Mouse (Mus musculus): ENCODE measurements at regions not wholly inside any gene's neighbourhood (a gene's known extent, or its start where the extent isn't known, plus 50 kb on each side); places are given as distances from the start of the nearest gene placed in this dataset.
A peak's percentile ranks its signal among the peaks of the same experiment; 100 is the strongest.

DNA sequence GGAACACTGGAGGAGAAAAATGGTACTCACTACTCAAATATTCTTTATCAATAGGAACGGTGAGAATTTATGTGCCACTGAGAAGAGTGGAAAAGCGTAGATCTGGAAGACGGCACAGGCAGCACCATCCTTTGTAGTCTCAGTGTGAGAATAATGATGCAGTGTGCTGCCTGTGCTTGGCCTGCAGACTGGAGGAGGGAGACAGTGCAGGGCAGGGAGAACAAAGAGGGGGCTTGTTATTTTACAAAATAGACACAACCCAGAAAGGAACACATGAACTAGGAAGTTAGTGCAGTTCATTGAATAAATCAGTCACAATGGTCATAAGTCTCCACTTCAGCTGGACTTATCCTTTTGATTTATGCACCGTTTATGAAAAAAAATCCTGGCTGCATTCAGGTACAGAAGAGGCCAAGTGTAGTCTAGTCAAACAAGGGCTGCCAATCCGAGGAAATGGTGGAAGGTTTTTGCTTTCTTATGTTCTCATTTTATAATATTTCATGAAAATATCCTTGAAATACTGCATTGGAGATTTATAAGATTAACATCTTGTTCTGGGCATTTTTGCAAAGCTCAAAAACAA is 190.0 kb upstream of the Meox2 start:
- Histone ChIP-seq H3K36me3 (ENCODE audit: control insufficient read depth, insufficient read depth) (no peaks in the 10 kb centered on the region), H3K4me3 (replicated peaks; ENCODE audit: low read length) (no peak overlapping the region), H3K9ac (replicated peaks; ENCODE audit: low read depth, low read length) (0 out of 2 replicates have a peak overlapping the region, but pooled peaks have one; percentile 6), H3K4me2 (ENCODE audit: low read length) (no peak overlapping the region), H3K9me3 (ENCODE audit: control insufficient read depth, low read length) (no peaks in the 10 kb centered on the region), H3K27me3 (replicated peaks; ENCODE audit: control insufficient read depth, insufficient read depth, low read length) (no peaks in the 10 kb centered on the region), H3K27ac (ENCODE audit: low read length) (no peak overlapping the region; the same call in 1 of the 2 replicates), H3K4me1 (replicated peaks; ENCODE audit: control insufficient read depth, insufficient read depth, low read length) (peaks cover 3% of the 10 kb centered on the region)
- peak; percentile 81 for ATAC-seq
- WGBS: 15% methylated on average over 5 of the region's 5 CpGs

DNA sequence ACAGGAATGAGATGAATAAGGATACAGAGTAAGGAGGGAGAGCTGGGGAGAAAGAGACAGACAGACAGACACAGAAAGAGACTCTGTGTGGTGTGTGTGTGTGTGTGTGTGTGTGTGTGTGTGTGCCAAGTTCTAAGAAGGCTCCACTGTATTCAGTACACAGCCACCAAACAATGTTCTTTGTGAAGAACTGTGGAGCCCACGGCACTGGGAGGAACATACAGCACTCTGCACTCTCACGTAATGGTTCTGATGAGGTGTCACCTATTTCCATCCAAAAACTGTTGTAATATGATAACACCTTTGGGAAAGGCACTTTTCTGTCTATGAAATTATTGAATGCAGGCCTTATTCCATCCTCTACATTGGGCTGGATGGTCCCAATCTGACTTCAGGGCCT is 184.8 kb upstream of the Meox2 start:
- H3K27ac ChIP-seq (ENCODE audit: low read length): no peak overlapping the region
- no peaks in the 10 kb centered on the region for H3K36me3 ChIP-seq (ENCODE audit: control insufficient read depth, insufficient read depth)
- H3K9ac ChIP-seq (replicated peaks; ENCODE audit: low read depth, low read length): no peak overlapping the region
- H3K4me2 ChIP-seq (ENCODE audit: low read length): no peak overlapping the region
- no peaks in the 10 kb centered on the region for H3K27me3 ChIP-seq (replicated peaks; ENCODE audit: control insufficient read depth, insufficient read depth, low read length)
- ATAC-seq: no peak
- H3K4me1 ChIP-seq (replicated peaks; ENCODE audit: control insufficient read depth, insufficient read depth, low read length): no peaks in the 10 kb centered on the region
- no peak overlapping the region for H3K4me3 ChIP-seq (replicated peaks; ENCODE audit: low read length)
- no peaks in the 10 kb centered on the region for H3K9me3 ChIP-seq (ENCODE audit: control insufficient read depth, low read length)
- whole genome bisulfite sequencing: 94% methylated on average over 2 of the region's 2 CpGs

DNA sequence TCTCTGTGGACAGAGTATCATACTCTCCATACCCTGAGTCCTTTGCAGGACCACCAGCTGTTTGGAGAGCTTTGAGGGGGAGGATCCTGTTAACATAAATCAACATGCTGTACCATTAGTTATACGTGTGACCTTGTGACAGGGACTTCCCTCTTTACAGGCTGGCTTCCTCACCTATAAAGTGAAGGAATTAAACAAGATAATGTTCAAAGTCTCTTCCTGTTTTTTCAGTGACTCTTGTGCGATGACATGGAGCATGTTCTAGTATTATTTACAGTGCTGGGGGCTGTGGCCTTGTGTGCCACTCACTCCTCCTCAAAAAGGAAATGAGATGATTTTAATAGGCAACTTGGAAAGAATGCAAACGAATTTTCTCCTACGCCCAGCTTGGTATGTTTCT is 182.1 kb upstream of the Meox2 start:
- Histone ChIP-seq H3K4me3 (replicated peaks; ENCODE audit: low read length) (no peak overlapping the region), H3K9me3 (ENCODE audit: control insufficient read depth, low read length) (no peaks in the 10 kb centered on the region), H3K4me1 (replicated peaks; ENCODE audit: control insufficient read depth, insufficient read depth, low read length) (no peaks in the 10 kb centered on the region), H3K27me3 (replicated peaks; ENCODE audit: control insufficient read depth, insufficient read depth, low read length) (no peaks in the 10 kb centered on the region), H3K4me2 (ENCODE audit: low read length) (no peak overlapping the region), H3K36me3 (ENCODE audit: control insufficient read depth, insufficient read depth) (no peaks in the 10 kb centered on the region), H3K27ac (ENCODE audit: low read length) (no peak overlapping the region), H3K9ac (replicated peaks; ENCODE audit: low read depth, low read length) (no peak overlapping the region)
- 69% methylated on average over 4 of the region's 4 CpGs for WGBS
- ATAC-seq: no peak

DNA sequence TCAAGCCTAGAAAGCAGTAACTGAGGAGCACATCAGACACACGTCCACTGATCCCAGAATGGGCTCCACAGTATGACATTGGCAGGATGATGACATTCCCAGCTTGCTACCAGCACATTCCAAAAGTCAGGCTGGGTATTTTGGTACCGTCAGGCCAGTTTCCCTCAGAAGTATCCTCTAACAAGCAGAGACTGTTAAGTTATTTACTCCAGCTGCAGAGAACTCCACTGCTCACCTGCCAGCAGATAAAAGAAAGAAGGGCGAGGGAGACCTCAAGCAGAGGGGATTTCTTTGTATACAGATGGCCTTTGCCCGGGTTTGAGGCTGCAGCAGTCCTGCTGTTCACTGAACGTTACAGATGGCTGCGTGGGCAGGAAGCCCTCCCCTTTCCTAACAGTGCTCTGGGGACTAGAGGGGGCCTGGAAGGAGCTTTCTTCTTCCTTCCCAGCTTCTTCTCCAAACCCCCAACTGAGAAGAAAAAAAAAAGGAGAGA is 175.2 kb upstream of the Meox2 start:
- Histone ChIP-seq H3K27ac (ENCODE audit: low read length) (no peak overlapping the region), H3K36me3 (ENCODE audit: control insufficient read depth, insufficient read depth) (no peaks in the 10 kb centered on the region), H3K9me3 (ENCODE audit: control insufficient read depth, low read length) (no peaks in the 10 kb centered on the region), H3K9ac (replicated peaks; ENCODE audit: low read depth, low read length) (no peak overlapping the region), H3K4me1 (replicated peaks; ENCODE audit: control insufficient read depth, insufficient read depth, low read length) (peaks cover 2% of the 10 kb centered on the region; the same call in 1 of the 2 replicates), H3K4me3 (replicated peaks; ENCODE audit: low read length) (no peak overlapping the region), H3K4me2 (ENCODE audit: low read length) (no peak overlapping the region), H3K27me3 (replicated peaks; ENCODE audit: control insufficient read depth, insufficient read depth, low read length) (no peaks in the 10 kb centered on the region)
- ATAC-seq: peak; percentile 38; the same call in 1 of the 2 replicates
- WGBS: 11% methylated on average over 6 of the region's 6 CpGs

DNA sequence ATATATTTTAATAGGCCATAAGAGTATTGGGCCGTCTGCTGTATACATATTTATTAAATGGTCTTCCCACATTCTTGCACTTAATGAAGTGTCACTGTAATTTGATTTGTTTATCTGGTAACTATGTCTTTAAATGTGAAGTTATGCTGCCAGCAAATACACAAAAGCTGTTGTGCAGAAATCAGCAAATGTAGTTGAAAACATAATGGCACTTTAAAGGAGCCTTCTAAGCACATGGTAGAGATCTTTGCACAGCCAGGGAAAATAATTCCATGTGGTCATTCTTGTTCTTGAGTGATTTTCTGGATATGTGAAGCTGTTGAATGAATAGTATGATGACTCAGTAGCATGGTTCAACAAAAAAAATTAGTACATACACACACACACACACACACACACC is 164.4 kb upstream of the Meox2 start:
- Histone ChIP-seq H3K27me3 (replicated peaks; ENCODE audit: control insufficient read depth, insufficient read depth, low read length) (no peaks in the 10 kb centered on the region), H3K9ac (replicated peaks; ENCODE audit: low read depth, low read length) (no peak overlapping the region), H3K27ac (ENCODE audit: low read length) (no peak overlapping the region), H3K36me3 (ENCODE audit: control insufficient read depth, insufficient read depth) (no peaks in the 10 kb centered on the region), H3K4me2 (ENCODE audit: low read length) (no peak overlapping the region), H3K4me3 (replicated peaks; ENCODE audit: low read length) (no peak overlapping the region), H3K9me3 (ENCODE audit: control insufficient read depth, low read length) (no peaks in the 10 kb centered on the region), H3K4me1 (replicated peaks; ENCODE audit: control insufficient read depth, insufficient read depth, low read length) (no peaks in the 10 kb centered on the region)
- WGBS: 89% methylated on average over 1 of the region's 1 CpGs
- no peak for ATAC-seq

DNA sequence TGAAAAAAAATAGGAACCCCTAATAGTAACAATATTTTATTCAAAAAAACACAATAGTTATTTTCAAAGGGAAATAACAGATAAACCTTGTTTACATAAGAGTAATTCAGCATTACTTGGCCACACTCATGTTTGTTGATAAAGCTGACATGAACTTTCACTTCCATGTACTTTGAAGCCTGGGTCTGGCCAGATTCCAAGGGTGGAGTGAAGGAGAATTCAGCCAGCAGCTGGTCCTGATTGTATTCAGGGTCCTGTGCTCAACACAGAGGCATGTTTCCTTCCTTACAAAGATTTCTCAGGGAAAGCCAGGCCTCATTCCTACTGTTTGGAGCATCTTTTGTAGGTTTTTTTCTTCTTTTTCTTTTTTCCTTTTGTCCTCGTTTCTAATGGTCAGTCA is 162.4 kb upstream of the Meox2 start:
- Histone ChIP-seq H3K27me3 (replicated peaks; ENCODE audit: control insufficient read depth, insufficient read depth, low read length) (no peaks in the 10 kb centered on the region), H3K27ac (ENCODE audit: low read length) (no peak overlapping the region), H3K9me3 (ENCODE audit: control insufficient read depth, low read length) (no peaks in the 10 kb centered on the region), H3K4me1 (replicated peaks; ENCODE audit: control insufficient read depth, insufficient read depth, low read length) (no peaks in the 10 kb centered on the region), H3K4me3 (replicated peaks; ENCODE audit: low read length) (no peak overlapping the region), H3K36me3 (ENCODE audit: control insufficient read depth, insufficient read depth) (no peaks in the 10 kb centered on the region), H3K4me2 (ENCODE audit: low read length) (no peak overlapping the region), H3K9ac (replicated peaks; ENCODE audit: low read depth, low read length) (no peak overlapping the region)
- ATAC-seq: peak; percentile 45
- 31% methylated on average over 1 of the region's 1 CpGs for WGBS

DNA sequence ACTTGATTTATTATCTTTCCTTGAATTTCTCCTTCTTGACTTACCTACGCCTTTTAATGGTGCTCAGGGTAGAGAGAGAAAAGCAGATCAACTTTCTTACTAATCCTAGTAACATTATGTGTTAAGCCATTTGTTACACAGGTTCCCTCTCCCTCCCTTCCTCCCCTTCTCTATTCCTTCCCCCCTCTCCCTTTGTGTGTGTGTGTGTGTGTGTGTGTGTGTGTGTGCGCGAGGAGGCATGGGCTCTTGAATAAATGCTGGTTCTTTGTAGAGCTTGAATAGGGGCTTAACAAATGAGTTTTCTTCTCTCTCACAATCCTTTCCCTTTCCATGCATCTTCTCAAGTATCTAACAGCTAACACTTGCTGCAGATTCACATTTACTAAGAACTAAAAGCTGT is 160.4 kb upstream of the Meox2 start:
- H3K4me2 ChIP-seq (ENCODE audit: low read length): no peak overlapping the region
- ATAC-seq: no peak
- H3K4me1 ChIP-seq (replicated peaks; ENCODE audit: control insufficient read depth, insufficient read depth, low read length): no peaks in the 10 kb centered on the region
- H3K9me3 ChIP-seq (ENCODE audit: control insufficient read depth, low read length): no peaks in the 10 kb centered on the region
- H3K9ac ChIP-seq (replicated peaks; ENCODE audit: low read depth, low read length): no peak overlapping the region
- no peaks in the 10 kb centered on the region for H3K36me3 ChIP-seq (ENCODE audit: control insufficient read depth, insufficient read depth)
- no peak overlapping the region for H3K4me3 ChIP-seq (replicated peaks; ENCODE audit: low read length)
- no peaks in the 10 kb centered on the region for H3K27me3 ChIP-seq (replicated peaks; ENCODE audit: control insufficient read depth, insufficient read depth, low read length)
- WGBS: 30% methylated on average over 3 of the region's 3 CpGs
- H3K27ac ChIP-seq (ENCODE audit: low read length): no peak overlapping the region

DNA sequence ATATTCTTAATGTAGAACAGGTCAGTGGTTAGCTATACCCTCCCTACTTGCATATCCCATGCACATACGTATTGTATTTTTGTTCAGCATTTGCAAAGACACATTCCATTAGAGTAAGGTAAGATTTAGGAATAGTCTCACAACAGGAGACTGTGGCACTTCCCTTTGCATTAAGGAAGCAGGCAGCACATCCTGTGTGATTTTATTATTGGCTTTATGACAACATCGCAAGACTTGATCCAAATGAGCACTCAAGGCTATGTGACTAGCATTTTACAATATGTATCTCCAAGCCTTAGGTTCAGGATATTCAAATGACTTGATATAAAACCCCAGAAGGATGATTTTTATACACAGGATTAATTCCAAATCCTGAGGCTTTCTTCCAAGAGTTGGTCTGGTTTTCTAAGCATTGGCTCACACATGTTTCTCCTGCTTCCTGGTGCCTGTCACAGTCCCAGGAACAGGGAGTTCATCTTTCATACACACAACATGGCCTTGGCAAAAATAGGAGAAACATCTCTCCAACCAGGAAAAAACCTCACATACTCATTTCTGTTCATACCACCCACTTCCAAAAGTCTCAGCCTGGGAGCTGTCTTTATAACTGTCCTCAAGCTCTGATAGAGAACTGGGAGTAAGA is 159.1 kb upstream of the Meox2 start:
- no peak overlapping the region for H3K4me2 ChIP-seq (ENCODE audit: low read length)
- H3K27ac ChIP-seq (ENCODE audit: low read length): no peak overlapping the region
- peak; percentile 71 for ATAC-seq
- 68% methylated on average over 2 of the region's 2 CpGs for WGBS
- H3K4me1 ChIP-seq (replicated peaks; ENCODE audit: control insufficient read depth, insufficient read depth, low read length): no peaks in the 10 kb centered on the region
- H3K27me3 ChIP-seq (replicated peaks; ENCODE audit: control insufficient read depth, insufficient read depth, low read length): no peaks in the 10 kb centered on the region
- H3K9me3 ChIP-seq (ENCODE audit: control insufficient read depth, low read length): no peaks in the 10 kb centered on the region
- no peak overlapping the region for H3K4me3 ChIP-seq (replicated peaks; ENCODE audit: low read length)
- no peaks in the 10 kb centered on the region for H3K36me3 ChIP-seq (ENCODE audit: control insufficient read depth, insufficient read depth)
- no peak overlapping the region for H3K9ac ChIP-seq (replicated peaks; ENCODE audit: low read depth, low read length)

DNA sequence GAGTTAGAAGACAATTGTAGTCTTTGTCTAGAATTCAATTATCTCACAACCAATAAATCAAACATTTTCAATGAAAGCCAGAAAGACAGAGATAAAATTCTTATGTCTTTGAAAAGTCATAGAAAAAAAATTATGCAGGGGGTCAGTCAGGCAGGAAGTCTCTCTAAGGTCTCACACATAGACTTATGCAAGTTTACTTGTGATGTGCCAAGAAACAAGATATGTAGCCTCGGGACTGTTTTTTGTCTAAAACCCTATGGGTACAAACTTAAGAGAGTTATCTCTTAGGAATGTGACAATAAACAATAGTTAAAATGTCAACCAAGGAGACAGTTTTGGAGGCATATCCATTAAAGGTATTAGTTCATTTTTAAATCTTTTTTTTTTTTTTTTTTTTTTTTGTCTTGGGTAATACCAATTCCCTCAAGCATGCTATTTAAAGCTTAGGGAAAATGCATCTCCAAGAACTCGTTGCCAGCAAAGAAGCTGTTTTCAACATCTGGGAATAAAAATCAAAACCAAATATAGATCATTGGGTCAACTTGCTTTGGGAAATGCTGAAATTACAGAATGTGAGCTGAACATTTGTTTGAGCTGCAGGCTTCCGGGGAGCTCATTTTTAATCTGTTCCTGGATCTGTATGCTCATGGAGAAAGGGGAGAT is 133.8 kb upstream of the Meox2 start:
- no peak overlapping the region for H3K27ac ChIP-seq (ENCODE audit: low read length)
- no peak overlapping the region for H3K4me3 ChIP-seq (replicated peaks; ENCODE audit: low read length)
- no peak for ATAC-seq
- H3K27me3 ChIP-seq (replicated peaks; ENCODE audit: control insufficient read depth, insufficient read depth, low read length): no peaks in the 10 kb centered on the region
- no peaks in the 10 kb centered on the region for H3K9me3 ChIP-seq (ENCODE audit: control insufficient read depth, low read length)
- H3K36me3 ChIP-seq (ENCODE audit: control insufficient read depth, insufficient read depth): no peaks in the 10 kb centered on the region
- WGBS: 80% methylated on average over 3 of the region's 3 CpGs
- no peak overlapping the region for H3K9ac ChIP-seq (replicated peaks; ENCODE audit: low read depth, low read length)
- H3K4me1 ChIP-seq (replicated peaks; ENCODE audit: control insufficient read depth, insufficient read depth, low read length): no peaks in the 10 kb centered on the region
- no peak overlapping the region for H3K4me2 ChIP-seq (ENCODE audit: low read length)
